Mouse (Mus musculus): ENCODE measurements around the gene A730049H05Rik. TPM values are rescaled to one million over a fixed set of nuclear protein-coding genes. Genes with fewer than 3 reads are reported as not detected.

The A730049H05Rik gene
- polyA plus RNA-seq, 1 experiment from 2014 or later = 4.0 TPM

DNA sequence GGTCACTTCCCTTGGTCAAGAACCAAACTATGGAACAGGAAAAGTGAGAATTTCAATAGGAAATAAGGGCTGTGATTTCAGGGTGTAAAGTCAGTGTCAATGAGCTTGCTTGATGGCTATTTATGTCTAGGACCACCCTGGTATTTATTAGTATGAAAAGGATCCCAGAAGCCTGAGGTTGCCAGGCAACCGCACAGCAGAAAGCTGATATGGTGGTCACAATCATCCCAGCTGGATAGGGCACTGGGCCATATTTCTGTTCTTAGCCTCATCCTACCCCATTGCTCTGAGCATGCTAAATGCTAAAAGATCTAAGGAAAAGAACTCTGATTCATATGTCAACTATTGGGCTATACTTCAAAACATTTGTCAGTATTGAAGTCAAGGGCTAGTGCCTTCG is 14.8 kb downstream of the A730049H05Rik start:
- H3K4me2 ChIP-seq = no peak overlapping the region
- H3K9ac ChIP-seq = no peak overlapping the region
- WGBS = 80% methylated on average over 2 of the region's 2 CpGs
- no peak overlapping the region for H3K4me3 ChIP-seq
- ATAC-seq (ENCODE audit: extremely low read depth, insufficient number of reproducible peaks, low FRiP score, low TSS enrichment) = no peak
- no peaks in the 10 kb centered on the region for H3K9me3 ChIP-seq
- H3K36me3 ChIP-seq = peaks cover 16% of the 10 kb centered on the region
- peaks cover 44% of the 10 kb centered on the region for H3K4me1 ChIP-seq
- H3K27me3 ChIP-seq (replicated peaks) = no peaks in the 10 kb centered on the region
- no peak overlapping the region for H3K27ac ChIP-seq (replicated peaks)

- ATAC-seq (ENCODE audit: extremely low read depth, insufficient number of reproducible peaks, low FRiP score, low TSS enrichment) = no peak
- no peak overlapping the region for H3K4me2 ChIP-seq
- H3K9me3 ChIP-seq = no peaks in the 10 kb centered on the region
- no peak overlapping the region for H3K27ac ChIP-seq (replicated peaks)
- H3K36me3 ChIP-seq = peaks cover 16% of the 10 kb centered on the region
- H3K27me3 ChIP-seq (replicated peaks) = no peaks in the 10 kb centered on the region
- H3K9ac ChIP-seq = no peak overlapping the region
- no peak overlapping the region for H3K4me3 ChIP-seq
- 33% methylated on average over 2 of the region's 2 CpGs for WGBS
- H3K4me1 ChIP-seq = peaks cover 24% of the 10 kb centered on the region
These were observed 25.7 kb downstream of the A730049H05Rik start for GRCm38 (mm10) chr6:92842000-92842399.

DNA sequence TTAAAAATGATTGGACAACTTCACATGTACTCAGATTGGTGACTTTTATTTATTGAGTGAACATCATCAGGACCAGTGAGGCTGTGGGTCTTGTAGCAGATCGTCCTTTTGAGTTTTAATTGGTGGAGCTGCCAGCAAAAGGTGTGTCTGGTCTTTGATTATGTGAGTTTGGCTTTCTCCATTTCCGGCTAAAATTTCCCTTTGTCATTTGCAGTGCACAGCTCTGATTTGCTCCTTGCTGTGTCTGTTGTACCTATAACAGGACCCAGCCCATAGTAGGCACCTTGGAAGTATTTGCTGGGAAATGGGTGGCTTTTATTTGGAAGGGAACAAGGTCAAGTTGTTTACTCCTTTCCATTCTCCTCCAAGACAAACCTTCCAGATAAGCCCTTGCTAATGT is 27.2 kb downstream of the A730049H05Rik start:
- WGBS = 74% methylated on average over 2 of the region's 2 CpGs
- no peak for ATAC-seq (ENCODE audit: extremely low read depth, insufficient number of reproducible peaks, low FRiP score, low TSS enrichment)
- Histone ChIP-seq H3K4me3 (no peak overlapping the region), H3K36me3 (peaks cover 21% of the 10 kb centered on the region), H3K4me2 (no peak overlapping the region), H3K4me1 (peaks cover 28% of the 10 kb centered on the region), H3K27me3 (replicated peaks) (no peaks in the 10 kb centered on the region), H3K9me3 (no peaks in the 10 kb centered on the region), H3K27ac (replicated peaks) (no peak overlapping the region), H3K9ac (no peak overlapping the region)

DNA sequence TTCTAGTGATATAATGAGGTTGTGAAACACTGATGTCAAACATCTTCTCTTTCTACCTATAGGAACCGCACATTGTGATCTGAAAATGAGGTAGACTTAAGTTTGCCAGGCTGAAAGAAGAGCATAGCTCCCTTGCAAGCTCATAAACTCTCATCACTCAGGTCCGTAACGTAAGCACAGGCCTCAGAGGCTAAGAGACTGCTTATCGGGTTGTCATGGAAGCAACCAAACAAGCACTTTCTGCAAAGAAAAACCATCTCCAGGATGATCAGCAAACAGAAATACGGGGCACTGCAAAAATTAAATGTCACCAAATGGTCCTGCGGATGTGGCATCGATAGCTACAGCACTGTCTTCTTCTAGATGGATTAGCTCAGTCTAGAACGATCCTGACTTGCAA is 29.6 kb downstream of the A730049H05Rik start:
- no peak overlapping the region for H3K9ac ChIP-seq
- H3K27me3 ChIP-seq (replicated peaks) = no peaks in the 10 kb centered on the region
- H3K4me3 ChIP-seq = no peak overlapping the region
- peaks cover 27% of the 10 kb centered on the region for H3K36me3 ChIP-seq
- H3K27ac ChIP-seq (replicated peaks) = peak overlapping the region; percentile 73
- ATAC-seq (ENCODE audit: extremely low read depth, insufficient number of reproducible peaks, low FRiP score, low TSS enrichment) = no peak
- H3K4me1 ChIP-seq = peaks cover 47% of the 10 kb centered on the region
- H3K9me3 ChIP-seq = no peaks in the 10 kb centered on the region
- H3K4me2 ChIP-seq = no peak overlapping the region
- 61% methylated on average over 8 of the region's 8 CpGs for WGBS

GRCm38 (mm10) chr6:92846614-92847013 is 30.3 kb downstream of the A730049H05Rik start:
- 27% methylated on average over 4 of the region's 4 CpGs for WGBS
- Histone ChIP-seq H3K4me3 (no peak overlapping the region), H3K4me1 (peaks cover 54% of the 10 kb centered on the region), H3K4me2 (no peak overlapping the region), H3K27me3 (replicated peaks) (no peaks in the 10 kb centered on the region), H3K27ac (replicated peaks) (peak overlapping the region; percentile 73), H3K9me3 (no peaks in the 10 kb centered on the region), H3K9ac (no peak overlapping the region), H3K36me3 (peaks cover 27% of the 10 kb centered on the region)
- no peak for ATAC-seq (ENCODE audit: extremely low read depth, insufficient number of reproducible peaks, low FRiP score, low TSS enrichment)

DNA sequence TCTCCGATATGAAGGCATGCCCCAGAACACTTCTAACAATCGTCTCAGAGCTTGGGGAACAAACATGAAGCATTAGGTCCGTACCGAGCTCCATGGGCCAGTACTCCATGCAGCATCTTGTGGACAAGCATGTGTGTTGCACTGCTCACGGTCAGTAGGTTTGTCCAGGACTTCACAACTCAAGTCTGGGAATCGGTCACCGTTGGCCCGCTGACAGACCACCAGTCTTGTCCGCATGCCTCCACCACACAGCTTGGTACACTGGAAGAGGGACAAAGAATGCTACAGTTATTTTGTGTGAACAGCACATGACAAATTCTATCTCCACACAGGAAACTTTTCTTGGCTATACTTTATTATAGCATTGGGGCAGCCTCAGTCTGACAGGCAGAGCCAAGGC is 32.9 kb downstream of the A730049H05Rik start:
- H3K27ac ChIP-seq (replicated peaks) = peak overlapping the region; percentile 73

DNA sequence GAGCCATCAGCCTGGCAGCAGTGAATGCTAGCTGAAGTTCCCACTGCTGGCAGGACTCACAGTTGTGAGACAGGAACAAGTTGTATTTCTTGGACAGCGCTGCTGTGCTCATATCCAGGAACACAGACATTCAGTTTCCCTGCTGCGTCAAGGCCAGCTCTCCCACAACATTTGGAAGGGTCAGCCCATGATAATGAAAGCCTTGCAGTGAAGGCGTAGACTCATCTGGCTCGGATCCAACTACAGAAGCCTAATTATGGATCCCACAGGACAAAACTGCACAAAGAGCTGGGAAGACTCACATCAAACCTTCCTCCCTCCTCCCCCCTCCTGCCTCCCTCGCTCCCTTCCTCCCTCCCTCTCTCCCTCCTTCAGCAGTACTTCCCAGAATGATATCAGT is 34.0 kb downstream of the A730049H05Rik start:
- H3K27me3 ChIP-seq (replicated peaks) = no peaks in the 10 kb centered on the region
- peak overlapping the region; percentile 50 for H3K9ac ChIP-seq

More for the DNA sequence above, 32.9 kb downstream of the A730049H05Rik start:
- Histone ChIP-seq H3K4me1 (peaks cover 46% of the 10 kb centered on the region), H3K27me3 (replicated peaks) (no peaks in the 10 kb centered on the region), H3K36me3 (peaks cover 41% of the 10 kb centered on the region), H3K4me2 (no peak overlapping the region), H3K4me3 (no peak overlapping the region), H3K9ac (no peak overlapping the region), H3K9me3 (no peaks in the 10 kb centered on the region)
- no peak for ATAC-seq (ENCODE audit: extremely low read depth, insufficient number of reproducible peaks, low FRiP score, low TSS enrichment)
- WGBS = 82% methylated on average over 9 of the region's 9 CpGs

GRCm38 (mm10) chr6:92854873-92855272 is 38.6 kb downstream of the A730049H05Rik start:
- no peak overlapping the region for H3K4me3 ChIP-seq
- no peaks in the 10 kb centered on the region for H3K27me3 ChIP-seq (replicated peaks)
- H3K9me3 ChIP-seq = no peaks in the 10 kb centered on the region
- no peak overlapping the region for H3K9ac ChIP-seq
- H3K4me2 ChIP-seq = no peak overlapping the region
- H3K27ac ChIP-seq (replicated peaks) = no peak overlapping the region
- whole genome bisulfite sequencing = 67% methylated on average over 4 of the region's 4 CpGs
- peaks cover 41% of the 10 kb centered on the region for H3K4me1 ChIP-seq
- no peak for ATAC-seq (ENCODE audit: extremely low read depth, insufficient number of reproducible peaks, low FRiP score, low TSS enrichment)
- peaks cover 46% of the 10 kb centered on the region for H3K36me3 ChIP-seq

More for the DNA sequence above, 34.0 kb downstream of the A730049H05Rik start:
- peaks cover 35% of the 10 kb centered on the region for H3K36me3 ChIP-seq
- H3K4me3 ChIP-seq = no peak overlapping the region
- no peaks in the 10 kb centered on the region for H3K9me3 ChIP-seq
- peak overlapping the region; percentile 45 for H3K4me2 ChIP-seq
- WGBS = 7% methylated on average over 5 of the region's 5 CpGs
- H3K27ac ChIP-seq (replicated peaks) = peak overlapping the region; percentile 86
- H3K4me1 ChIP-seq = peaks cover 53% of the 10 kb centered on the region
- ATAC-seq (ENCODE audit: extremely low read depth, insufficient number of reproducible peaks, low FRiP score, low TSS enrichment) = peak; percentile 67

GRCm38 (mm10) chr6:92857761-92858160 is 41.5 kb downstream of the A730049H05Rik start:
- ATAC-seq (ENCODE audit: extremely low read depth, insufficient number of reproducible peaks, low FRiP score, low TSS enrichment) = no peak
- no peaks in the 10 kb centered on the region for H3K9me3 ChIP-seq
- no peak overlapping the region for H3K9ac ChIP-seq
- no peak overlapping the region for H3K4me2 ChIP-seq
- H3K4me1 ChIP-seq = peaks cover 42% of the 10 kb centered on the region
- H3K4me3 ChIP-seq = no peak overlapping the region
- peaks cover 43% of the 10 kb centered on the region for H3K36me3 ChIP-seq
- H3K27ac ChIP-seq (replicated peaks) = no peak overlapping the region
- H3K27me3 ChIP-seq (replicated peaks) = no peaks in the 10 kb centered on the region
- 86% methylated on average over 13 of the region's 13 CpGs for WGBS

GRCm38 (mm10) chr6:92858721-92859510 is 42.6 kb downstream of the A730049H05Rik start:
- WGBS = 74% methylated on average over 12 of the region's 12 CpGs
- Histone ChIP-seq H3K36me3 (peaks cover 48% of the 10 kb centered on the region), H3K9me3 (no peaks in the 10 kb centered on the region), H3K4me2 (no peak overlapping the region), H3K4me3 (no peak overlapping the region), H3K27ac (replicated peaks) (no peak overlapping the region), H3K4me1 (peaks cover 53% of the 10 kb centered on the region), H3K27me3 (replicated peaks) (no peaks in the 10 kb centered on the region), H3K9ac (no peak overlapping the region)
- ATAC-seq (ENCODE audit: extremely low read depth, insufficient number of reproducible peaks, low FRiP score, low TSS enrichment) = no peak

GRCm38 (mm10) chr6:92860285-92860912 is 44.1 kb downstream of the A730049H05Rik start:
- WGBS = 22% methylated on average over 5 of the region's 5 CpGs
- H3K9ac ChIP-seq = 0 out of 2 replicates have a peak overlapping the region, but pooled peaks have one; percentile 8
- no peak for ATAC-seq (ENCODE audit: extremely low read depth, insufficient number of reproducible peaks, low FRiP score, low TSS enrichment)
- H3K9me3 ChIP-seq = no peaks in the 10 kb centered on the region
- H3K36me3 ChIP-seq = peaks cover 53% of the 10 kb centered on the region
- no peak overlapping the region for H3K4me3 ChIP-seq
- peak overlapping the region; percentile 34; the same call in 1 of the 2 replicates for H3K27ac ChIP-seq (replicated peaks)
- peaks cover 44% of the 10 kb centered on the region for H3K4me1 ChIP-seq
- no peak overlapping the region for H3K4me2 ChIP-seq
- H3K27me3 ChIP-seq (replicated peaks) = no peaks in the 10 kb centered on the region

Measured in heart, embryonic 13.5 days (tissue).